Mouse (Mus musculus) hindbrain, embryonic 16.5 days (tissue): ENCODE measurements around the gene Ybey. TPM values are rescaled to one million over a fixed set of nuclear protein-coding genes. Genes with fewer than 3 reads are reported as not detected.

Source experiments
- ATAC-seq: fragments of 200-750 bp; cut with Nextera tagmentation; 2 replicates; pipeline ENCODE4 v1.8.0; 2017; ENCODE audit warnings: moderate TSS enrichment, moderate library complexity
- H3K27ac ChIP-seq: fragments of 300-500 bp; sonication (generic); 2 replicates; pipeline ENCODE4 v1.5.1; 2014; ENCODE audit warnings: low read depth, mild to moderate bottlenecking, control low read depth, low read length, moderate library complexity
- H3K27me3 ChIP-seq: fragments of 300-500 bp; sonication (generic); replicated peaks from 2 replicates; pipeline ENCODE4 v1.6.1; 2014; ENCODE audit warnings: low read length; ENCODE audit not compliant: control insufficient read depth, insufficient read depth
- H3K36me3 ChIP-seq: fragments of 300-500 bp; sonication (generic); 2 replicates; pipeline ENCODE4 v1.6.1; 2014; ENCODE audit warnings: mild to moderate bottlenecking, low read length, moderate library complexity, mixed read lengths; ENCODE audit not compliant: control insufficient read depth, insufficient read depth
- H3K4me1 ChIP-seq: fragments of 300-500 bp; sonication (generic); 2 replicates; pipeline ENCODE4 v1.6.1; 2014; ENCODE audit warnings: low read depth, low read length; ENCODE audit not compliant: control insufficient read depth, insufficient read depth
- H3K4me2 ChIP-seq: fragments of 300-500 bp; sonication (generic); 2 replicates; pipeline ENCODE4 v1.6.1; 2014; ENCODE audit warnings: mild to moderate bottlenecking, low read length, control low read depth, moderate library complexity
- H3K4me3 ChIP-seq: fragments of 300-500 bp; sonication (generic); 2 replicates; pipeline ENCODE4 v1.5.1; 2014; ENCODE audit warnings: mild to moderate bottlenecking, low read length, control low read depth, moderate library complexity
- H3K9ac ChIP-seq: fragments of 300-500 bp; sonication (generic); 2 replicates; pipeline ENCODE4 v1.6.1; 2014; ENCODE audit warnings: low read depth, mild to moderate bottlenecking, control low read depth, low read length, moderate library complexity
- H3K9me3 ChIP-seq: fragments of 300-500 bp; sonication (generic); 2 replicates; pipeline ENCODE4 v1.6.1; 2014; ENCODE audit warnings: mild to moderate bottlenecking, low read length, moderate library complexity; ENCODE audit not compliant: control insufficient read depth
- WGBS: fragments of 180-500 bp; shearing (Covaris S2); extraction: QIAGEN DNeasy Blood & Tissue Kit; methylation state at CpG from one replicate; pipeline ENCODE4 v1.1.7; 2014; 5-methylcytosine and 5-hydroxymethylcytosine counted together
- polyA plus RNA-seq: library from polyadenylated mRNA; unstranded; fragments of >200 nt; fragmentation: Nextera tagmentation; extraction: Ambion mirVana; gene quantifications from 2 replicates; pipeline ENCODE4 v1.2.1, GENCODE M21; 2015

Ybey gene
- polyA plus RNA-seq = 5.1 and 5.9 TPM in 2 replicates

GRCm38 (mm10) chr10:76468203-76469162 is at the start of gene Ybey, which contains the start of gene Mcm3ap:
Gene Ybey (minus strand): TSS chr10:76469114.
Gene Mcm3ap (plus strand): TSS chr10:76468927.
- peak within 1 kb of the TSS; percentile 76 for H3K27ac ChIP-seq
- peak within 1 kb of the TSS; percentile 52 for H3K4me3 ChIP-seq
- H3K36me3 ChIP-seq = peaks cover 11% of the 10 kb centered on the region
- H3K27me3 ChIP-seq = no peaks in the 10 kb centered on the region
- H3K4me1 ChIP-seq = peaks cover 11% of the 10 kb centered on the region
- peak within 1 kb of the TSS; percentile 71 for H3K4me2 ChIP-seq
- ATAC-seq = peak; percentile 99
- WGBS = 2% methylated on average over 55 of the region's 55 CpGs
- H3K9ac ChIP-seq = peak within 1 kb of the TSS; percentile 69
- H3K9me3 ChIP-seq = no peaks in the 10 kb centered on the region

GRCm38 (mm10) chr10:76512965-76513583 is 44.2 kb upstream of the Ybey start:
- Histone ChIP-seq H3K27me3 (no peaks in the 10 kb centered on the region), H3K4me2 (no peak overlapping the region), H3K9ac (no peak overlapping the region), H3K4me3 (no peak overlapping the region), H3K36me3 (peaks cover 20% of the 10 kb centered on the region), H3K27ac (no peak overlapping the region), H3K9me3 (no peaks in the 10 kb centered on the region), H3K4me1 (no peaks in the 10 kb centered on the region)
- peak; percentile 63; the same call in 1 of the 2 replicates for ATAC-seq
- WGBS = 54% methylated on average over 5 of the region's 5 CpGs

DNA sequence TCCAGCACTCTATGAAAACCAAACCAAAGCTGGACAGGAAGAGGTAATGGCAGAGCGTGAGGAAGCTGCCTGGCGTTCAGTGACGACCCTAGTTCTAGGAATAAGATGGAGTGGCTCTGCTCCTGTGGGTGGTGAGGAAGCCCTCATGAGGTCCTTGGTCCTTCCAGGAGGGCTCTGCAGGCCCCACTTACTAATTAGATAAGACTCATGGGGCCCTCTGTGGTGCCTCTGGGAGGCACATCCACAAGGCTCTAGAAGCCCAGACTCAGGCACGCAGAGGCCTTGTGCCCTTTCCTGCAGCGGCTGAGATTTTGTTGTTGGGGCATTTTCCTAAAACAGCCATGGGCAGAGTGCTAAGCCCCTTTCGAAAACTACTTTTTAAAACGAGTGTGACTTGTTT is 37.0 kb upstream of the Ybey start:
- Histone ChIP-seq H3K4me2 (no peak overlapping the region), H3K36me3 (peaks cover 46% of the 10 kb centered on the region), H3K4me1 (no peaks in the 10 kb centered on the region), H3K27ac (no peak overlapping the region), H3K27me3 (no peaks in the 10 kb centered on the region), H3K4me3 (no peak overlapping the region), H3K9ac (no peak overlapping the region), H3K9me3 (no peaks in the 10 kb centered on the region)
- 93% methylated on average over 7 of the region's 7 CpGs for WGBS
- no peak for ATAC-seq

DNA sequence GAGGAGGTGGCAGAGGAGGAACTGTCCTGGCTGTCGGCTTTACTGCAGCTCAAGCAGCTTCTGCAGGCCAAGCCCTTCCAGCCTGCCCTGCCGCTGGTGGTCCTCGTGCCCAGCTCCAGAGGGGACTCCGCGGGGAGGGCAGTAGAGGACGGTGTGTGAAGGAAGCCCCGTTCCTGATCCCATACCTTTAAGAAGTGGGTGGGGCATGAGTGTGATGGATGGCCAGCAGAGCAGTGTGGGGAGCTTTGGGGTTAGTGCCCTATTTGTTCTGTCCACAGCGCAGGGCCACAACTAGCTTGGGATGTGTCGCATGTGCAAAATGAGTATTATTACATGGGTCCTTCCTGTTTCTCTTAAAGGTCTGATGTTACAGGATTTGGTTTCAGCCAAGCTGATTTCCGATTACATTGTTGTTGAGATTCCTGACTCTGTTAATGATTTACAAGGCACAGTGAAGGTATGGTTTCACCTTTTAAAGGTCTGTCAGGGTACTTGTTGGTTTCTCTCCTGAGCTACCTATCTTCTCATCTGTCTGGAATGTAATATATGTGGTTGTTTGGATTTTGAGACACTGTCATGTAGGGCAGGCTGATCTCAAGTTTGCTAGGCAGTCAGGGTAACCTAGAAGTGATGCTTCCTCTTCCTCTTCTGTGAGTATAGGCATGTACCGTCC is 35.5 kb upstream of the Ybey start:
- no peak for ATAC-seq
- Histone ChIP-seq H3K9ac (no peak overlapping the region), H3K4me1 (no peaks in the 10 kb centered on the region), H3K36me3 (peaks cover 49% of the 10 kb centered on the region), H3K27me3 (no peaks in the 10 kb centered on the region), H3K4me2 (no peak overlapping the region), H3K4me3 (no peak overlapping the region), H3K27ac (no peak overlapping the region), H3K9me3 (no peaks in the 10 kb centered on the region)
- WGBS = 94% methylated on average over 11 of the region's 11 CpGs

GRCm38 (mm10) chr10:76497522-76497921 is 28.6 kb upstream of the Ybey start:
- 93% methylated on average over 4 of the region's 4 CpGs for WGBS
- no peak overlapping the region for H3K4me2 ChIP-seq
- no peak for ATAC-seq
- H3K27me3 ChIP-seq = no peaks in the 10 kb centered on the region
- no peak overlapping the region for H3K4me3 ChIP-seq
- H3K9ac ChIP-seq = no peak overlapping the region
- no peaks in the 10 kb centered on the region for H3K4me1 ChIP-seq
- H3K9me3 ChIP-seq = no peaks in the 10 kb centered on the region
- H3K27ac ChIP-seq = no peak overlapping the region
- peaks cover 47% of the 10 kb centered on the region for H3K36me3 ChIP-seq

GRCm38 (mm10) chr10:76496366-76496765 is 27.5 kb upstream of the Ybey start:
- no peak overlapping the region for H3K27ac ChIP-seq
- H3K4me3 ChIP-seq = no peak overlapping the region
- H3K36me3 ChIP-seq = peaks cover 48% of the 10 kb centered on the region
- H3K9ac ChIP-seq = no peak overlapping the region
- H3K4me2 ChIP-seq = no peak overlapping the region
- H3K9me3 ChIP-seq = no peaks in the 10 kb centered on the region
- 93% methylated on average over 7 of the region's 7 CpGs for WGBS
- no peaks in the 10 kb centered on the region for H3K27me3 ChIP-seq
- ATAC-seq = no peak
- H3K4me1 ChIP-seq = no peaks in the 10 kb centered on the region

- H3K4me2 ChIP-seq = no peak overlapping the region
- no peaks in the 10 kb centered on the region for H3K27me3 ChIP-seq
- no peaks in the 10 kb centered on the region for H3K4me1 ChIP-seq
- no peak overlapping the region for H3K27ac ChIP-seq
- WGBS = 91% methylated on average over 6 of the region's 6 CpGs
- no peak overlapping the region for H3K4me3 ChIP-seq
- H3K36me3 ChIP-seq = peaks cover 51% of the 10 kb centered on the region
- H3K9ac ChIP-seq = no peak overlapping the region
- no peak for ATAC-seq
- no peaks in the 10 kb centered on the region for H3K9me3 ChIP-seq
Measured at GRCm38 (mm10) chr10:76495501-76495900, 26.6 kb upstream of the Ybey start.

DNA sequence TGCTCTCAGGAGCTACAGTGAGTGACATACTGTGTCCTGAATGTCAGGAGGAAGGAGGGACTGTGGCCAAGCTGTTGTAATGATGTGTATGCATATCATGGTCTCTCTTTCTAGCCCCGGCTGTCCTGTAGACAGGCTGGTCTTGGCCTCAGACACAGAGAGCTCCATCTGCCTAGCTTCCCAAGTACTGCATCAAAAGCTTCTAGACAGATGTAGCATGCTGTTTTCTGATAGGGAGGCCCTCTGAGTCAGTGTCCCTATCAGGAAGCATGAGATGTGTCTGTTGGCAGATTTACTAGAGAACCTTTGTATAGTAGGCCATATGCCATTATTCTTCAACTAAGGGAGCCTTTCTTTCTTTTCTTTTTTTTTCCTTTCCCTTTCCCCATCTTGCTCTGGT is 24.6 kb upstream of the Ybey start:
- Histone ChIP-seq H3K4me3 (no peak overlapping the region), H3K36me3 (peaks cover 56% of the 10 kb centered on the region), H3K9ac (no peak overlapping the region), H3K9me3 (no peaks in the 10 kb centered on the region), H3K4me2 (no peak overlapping the region), H3K4me1 (no peaks in the 10 kb centered on the region), H3K27ac (no peak overlapping the region), H3K27me3 (no peaks in the 10 kb centered on the region)
- 86% methylated on average over 1 of the region's 1 CpGs for WGBS
- no peak for ATAC-seq

DNA sequence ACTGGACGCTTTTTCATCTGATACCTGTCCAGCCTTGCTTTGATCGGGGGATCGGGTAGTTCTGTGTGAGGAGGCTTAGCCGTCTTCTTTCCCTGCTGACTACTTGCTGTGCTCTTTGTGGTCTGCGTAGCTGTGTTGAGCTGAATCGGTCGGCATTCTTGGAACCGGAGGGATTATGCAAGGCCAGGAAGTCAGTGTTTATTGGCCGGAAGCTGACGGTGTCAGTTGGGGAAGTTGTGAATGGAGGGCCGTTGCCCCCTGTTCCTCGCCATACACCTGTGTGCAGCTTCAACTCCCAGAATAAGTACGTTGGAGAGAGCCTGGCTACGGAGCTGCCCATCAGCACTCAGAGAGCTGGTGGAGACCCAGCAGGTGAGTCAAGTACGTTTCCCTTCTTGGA is 20.3 kb upstream of the Ybey start:
- Histone ChIP-seq H3K27me3 (no peaks in the 10 kb centered on the region), H3K27ac (no peak overlapping the region), H3K36me3 (peaks cover 54% of the 10 kb centered on the region), H3K4me3 (no peak overlapping the region), H3K9ac (no peak overlapping the region), H3K4me2 (no peak overlapping the region), H3K4me1 (no peaks in the 10 kb centered on the region), H3K9me3 (no peaks in the 10 kb centered on the region)
- 97% methylated on average over 15 of the region's 15 CpGs for WGBS
- ATAC-seq = no peak
